Mouse (Mus musculus) limb, embryonic 14.5 days (tissue): ENCODE data around the gene Slc39a13. TPM values are rescaled to one million over a fixed set of nuclear protein-coding genes. Genes with fewer than 3 reads are reported as not detected.

Experiments used
- ATAC-seq: fragments of 200-750 bp; cut with Nextera tagmentation; 2 replicates; pipeline ENCODE4 v1.8.0; 2017; ENCODE audit warnings: low read depth, moderate number of reproducible peaks, moderate TSS enrichment; ENCODE audit not compliant: low FRiP score
- DNase-seq: peaks from one replicate; pipeline ENCODE4 v3.0.0-alpha.2; 2015; ENCODE audit warnings: low spot score
- H3K27ac ChIP-seq: fragments of 300-500 bp; sonication (generic); replicated peaks from 2 replicates; pipeline ENCODE4 v1.5.1; 2014; ENCODE audit warnings: low read depth, mild to moderate bottlenecking, low read length, moderate library complexity, mixed read lengths
- H3K27me3 ChIP-seq: fragments of 300-500 bp; sonication (generic); 2 replicates; pipeline ENCODE4 v1.6.1; 2014; ENCODE audit warnings: low read length, mixed read lengths; ENCODE audit not compliant: control insufficient read depth, insufficient read depth
- H3K36me3 ChIP-seq: fragments of 300-500 bp; sonication (generic); 2 replicates; pipeline ENCODE4 v1.6.1; 2014; ENCODE audit warnings: mild to moderate bottlenecking, low read length, moderate library complexity, mixed read lengths; ENCODE audit not compliant: control insufficient read depth, insufficient read depth
- H3K4me1 ChIP-seq: fragments of 300-500 bp; sonication (generic); 2 replicates; pipeline ENCODE4 v1.6.1; 2014; ENCODE audit warnings: antibody characterized with exemption, low read length, mixed read lengths; ENCODE audit not compliant: control insufficient read depth, insufficient read depth
- H3K4me2 ChIP-seq: fragments of 300-500 bp; sonication (generic); replicated peaks from 2 replicates; pipeline ENCODE4 v1.6.1; 2014; ENCODE audit warnings: low read depth, mild to moderate bottlenecking, low read length, moderate library complexity; ENCODE audit not compliant: severe bottlenecking
- H3K4me3 ChIP-seq: fragments of 300-500 bp; sonication (generic); replicated peaks from 2 replicates; pipeline ENCODE4 v1.5.1; 2014; ENCODE audit warnings: low read length
- H3K9ac ChIP-seq: fragments of 300-500 bp; sonication (generic); 2 replicates; pipeline ENCODE4 v1.6.1; 2014; ENCODE audit warnings: mild to moderate bottlenecking, low read depth, low read length, moderate library complexity; ENCODE audit not compliant: severe bottlenecking
- H3K9me3 ChIP-seq: fragments of 300-500 bp; sonication (generic); 2 replicates; pipeline ENCODE4 v1.6.1; 2016; ENCODE audit warnings: low read length; ENCODE audit not compliant: control insufficient read depth
- POLR2A ChIP-seq: fragments of 200-500 bp; IDR thresholded peaks from 2 replicates; pipeline ENCODE4 v1.8.0; 2012; ENCODE audit warnings: inconsistent platforms, mild to moderate bottlenecking, moderate library complexity, borderline replicate concordance; ENCODE audit not compliant: insufficient read depth, insufficient read length; ENCODE audit errors: extremely low read depth
- WGBS: fragments of 180-500 bp; shearing (Covaris S2); extraction: QIAGEN DNeasy Blood & Tissue Kit; methylation state at CpG from one replicate; pipeline ENCODE4 v1.1.7; 2014; 5-methylcytosine and 5-hydroxymethylcytosine counted together
- polyA plus RNA-seq, 2 experiments: library from polyadenylated mRNA; depleted of rRNA in 1 of 2; stranded (reverse) in 1 of 2; unstranded in 1 of 2; fragments of >200 nt; fragmentation: Nextera tagmentation in 1 of 2; extraction: Ambion mirVana in 1 of 2; gene quantifications; 2 replicates each; pipeline versions ENCODE4 v1.2.1 to v1.2.3; 2012 to 2014

The Slc39a13 gene
- polyA plus RNA-seq, 2 experiments: 63.3 to 143 TPM

GRCm38 (mm10) chr2:91061849-91062481 is 8.3 kb downstream of the Slc39a13 start:
- ATAC-seq (peak; percentile 32), DNase-seq (peak; percentile 80)
- no peak for TF ChIP-seq POLR2A
- WGBS: 78% methylated on average over 6 of the region's 6 CpGs
- Histone ChIP-seq H3K27ac (peak overlapping the region; percentile 33; the same call in 1 of the 2 replicates), H3K4me3 (no peak overlapping the region), H3K9me3 (no peaks in the 10 kb centered on the region), H3K27me3 (no peaks in the 10 kb centered on the region), H3K4me2 (no peak overlapping the region), H3K9ac (no peak overlapping the region), H3K36me3 (peaks cover 85% of the 10 kb centered on the region), H3K4me1 (no peaks in the 10 kb centered on the region)

GRCm38 (mm10) chr2:91060544-91061355 is 9.5 kb downstream of the Slc39a13 start:
- H3K4me2 ChIP-seq: no peak overlapping the region
- ATAC-seq: peak; percentile 58
- no peaks in the 10 kb centered on the region for H3K9me3 ChIP-seq
- WGBS: 79% methylated on average over 10 of the region's 10 CpGs
- peaks cover 90% of the 10 kb centered on the region for H3K36me3 ChIP-seq
- H3K9ac ChIP-seq: no peak overlapping the region
- H3K27me3 ChIP-seq: no peaks in the 10 kb centered on the region
- no peak overlapping the region for H3K27ac ChIP-seq
- no peaks in the 10 kb centered on the region for H3K4me1 ChIP-seq
- H3K4me3 ChIP-seq: no peak overlapping the region
- no peak for TF ChIP-seq POLR2A
- peak; percentile 46 for DNase-seq

- Histone ChIP-seq H3K4me1 (peaks cover 9% of the 10 kb centered on the region), H3K9ac (no peak overlapping the region), H3K4me2 (no peak overlapping the region), H3K4me3 (no peak overlapping the region), H3K36me3 (peaks cover 90% of the 10 kb centered on the region), H3K9me3 (no peaks in the 10 kb centered on the region), H3K27me3 (no peaks in the 10 kb centered on the region), H3K27ac (0 out of 2 replicates have a peak overlapping the region, but pooled peaks have one; percentile 13)
- no peak for TF ChIP-seq POLR2A
- 98% methylated on average over 2 of the region's 2 CpGs for WGBS
- ATAC-seq: no peak
- DNase-seq: no peak
Measured at GRCm38 (mm10) chr2:91059376-91059775, 10.8 kb downstream of the Slc39a13 start.

GRCm38 (mm10) chr2:91058435-91058834 is 11.8 kb downstream of the Slc39a13 start:
- H3K9me3 ChIP-seq: no peaks in the 10 kb centered on the region
- H3K27ac ChIP-seq: no peak overlapping the region
- peaks cover 81% of the 10 kb centered on the region for H3K36me3 ChIP-seq
- no peak overlapping the region for H3K9ac ChIP-seq
- no peak overlapping the region for H3K4me2 ChIP-seq
- TF ChIP-seq POLR2A: no peak
- no peak for DNase-seq
- H3K4me1 ChIP-seq: peaks cover 9% of the 10 kb centered on the region
- 89% methylated on average over 5 of the region's 5 CpGs for WGBS
- H3K27me3 ChIP-seq: no peaks in the 10 kb centered on the region
- no peak overlapping the region for H3K4me3 ChIP-seq
- no peak for ATAC-seq

- Histone ChIP-seq H3K27ac (peak within 1 kb of the TSS; percentile 80), H3K4me3 (peak within 1 kb of the TSS; percentile 87), H3K4me2 (peak within 1 kb of the TSS; percentile 95), H3K9ac (peak within 1 kb of the TSS; percentile 86), H3K27me3 (no peaks in the 10 kb centered on the region), H3K36me3 (peaks cover 40% of the 10 kb centered on the region), H3K9me3 (no peaks in the 10 kb centered on the region), H3K4me1 (peaks cover 9% of the 10 kb centered on the region)
- ATAC-seq: peak; percentile 98
- peak; percentile 71; the same call in 1 of the 2 replicates for TF ChIP-seq POLR2A
- peak; percentile 95 for DNase-seq
- WGBS: 1% methylated on average over 39 of the region's 40 CpGs
Measured at GRCm38 (mm10) chr2:91053934-91054382, 16.3 kb downstream of the Slc39a13 start, which contains the start of gene Psmc3. Gene Psmc3 (plus strand): TSS chr2:91054009.
